Mouse (Mus musculus) ovary, postnatal 10 days (tissue): ENCODE measurements around the gene Slc25a13.

Source experiments
- DNase-seq: peaks from one replicate; pipeline ENCODE4 v3.0.0; 2022; ENCODE audit warnings: low spot score

Slc25a13 gene

GRCm38 (mm10) chr6:6112767-6113528 is 104.0 kb downstream of the Slc25a13 start:
- no peak for DNase-seq

- no peak for DNase-seq
Measured at GRCm38 (mm10) chr6:6107419-6107966, 109.5 kb downstream of the Slc25a13 start.

- DNase-seq, result no peak
Measured at GRCm38 (mm10) chr6:6105586-6105985, 111.4 kb downstream of the Slc25a13 start.

- DNase-seq, result no peak
Measured at GRCm38 (mm10) chr6:6103469-6103868, 113.5 kb downstream of the Slc25a13 start.

- DNase-seq, result no peak
Measured at GRCm38 (mm10) chr6:6101605-6102004, 115.4 kb downstream of the Slc25a13 start.

GRCm38 (mm10) chr6:6100892-6101480 is 116.0 kb downstream of the Slc25a13 start:
- no peak for DNase-seq

DNA sequence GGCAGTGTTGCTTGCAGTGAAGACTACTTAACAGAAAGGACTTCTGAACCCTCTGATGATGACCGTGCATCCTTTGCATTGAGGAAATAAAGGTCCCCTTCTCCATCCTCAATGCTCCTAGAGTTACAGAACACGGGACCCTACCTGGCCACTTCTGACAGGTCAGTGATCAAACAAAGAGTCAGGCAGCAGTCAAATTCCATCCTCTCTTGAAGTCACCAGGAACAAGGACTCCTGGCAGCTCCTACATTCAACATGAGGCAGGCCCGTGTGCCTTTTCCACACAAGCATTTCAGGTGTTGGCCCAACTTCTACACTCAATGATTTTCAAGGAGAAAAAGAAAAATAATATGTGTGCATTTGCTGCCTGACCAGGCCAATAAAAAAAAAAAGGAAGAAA is 123.0 kb downstream of the Slc25a13 start:
- DNase-seq, result no peak

- DNase-seq, result no peak
Measured at GRCm38 (mm10) chr6:6093522-6093921, 123.5 kb downstream of the Slc25a13 start.

GRCm38 (mm10) chr6:6092497-6092896 is 124.5 kb downstream of the Slc25a13 start:
- no peak for DNase-seq

DNA sequence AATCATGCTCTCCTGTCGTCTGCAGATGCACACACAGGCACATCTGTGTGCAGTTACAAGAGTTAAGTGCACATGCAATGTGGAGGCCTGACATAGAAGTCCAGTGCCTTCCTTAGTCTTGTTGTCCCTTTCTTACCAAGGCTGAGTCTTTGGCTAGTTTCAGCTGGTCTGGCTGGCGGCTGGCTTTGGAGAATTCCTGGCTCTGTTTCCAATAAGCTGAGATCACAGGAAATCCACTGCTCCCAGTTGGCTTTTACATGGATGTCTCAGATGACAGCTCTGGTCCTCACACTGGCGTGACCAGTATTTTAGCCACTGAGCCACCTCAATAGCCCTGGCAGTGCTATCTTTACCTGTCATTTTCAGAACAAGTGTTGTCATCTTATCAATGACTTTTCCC is 126.0 kb downstream of the Slc25a13 start:
- DNase-seq, result no peak

DNA sequence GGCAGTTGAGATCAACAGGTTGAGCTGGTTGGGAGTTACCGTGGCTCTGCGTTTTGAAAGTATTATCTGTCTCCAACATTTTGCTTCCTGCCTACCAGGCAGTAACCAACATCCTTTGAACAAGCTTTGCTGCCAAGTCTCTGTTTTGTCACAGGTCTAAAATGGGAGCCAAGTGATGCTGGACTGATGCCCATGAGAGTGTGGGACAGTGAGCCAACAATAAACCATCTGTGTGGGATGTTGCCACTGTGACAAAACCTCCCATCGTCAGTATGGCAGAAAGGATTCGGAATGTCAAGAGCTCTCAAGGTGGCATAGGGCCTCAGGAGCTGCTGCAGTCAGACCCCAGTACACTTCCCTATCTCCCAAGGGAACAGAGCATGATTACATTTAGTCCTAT is 128.8 kb downstream of the Slc25a13 start:
- no peak for DNase-seq

GRCm38 (mm10) chr6:6080484-6080883 is 136.5 kb downstream of the Slc25a13 start:
- DNase-seq, result no peak

DNA sequence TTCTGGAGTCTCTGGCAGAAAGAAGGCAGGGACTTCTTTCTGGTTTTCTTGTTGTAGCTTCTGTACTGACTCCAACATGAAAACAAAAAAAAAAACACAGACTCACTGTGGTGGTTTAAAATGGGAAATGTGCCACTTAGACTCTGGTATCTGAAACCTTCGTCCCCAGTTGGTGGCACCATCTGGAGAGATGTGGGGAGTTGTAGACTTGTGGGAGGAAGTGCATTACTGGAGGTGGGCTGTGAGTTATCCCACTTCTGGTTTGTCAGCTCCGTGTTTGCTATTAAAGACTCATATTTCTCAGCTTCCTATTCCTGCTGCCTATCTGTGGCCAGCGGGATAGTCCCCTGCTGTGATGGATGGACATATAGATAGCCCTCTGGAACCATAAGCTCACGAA is 139.7 kb downstream of the Slc25a13 start:
- DNase-seq, result no peak

GRCm38 (mm10) chr6:6075940-6076447 is 141.0 kb downstream of the Slc25a13 start:
- DNase-seq, result no peak

GRCm38 (mm10) chr6:6071038-6071437 is 145.9 kb downstream of the Slc25a13 start:
- DNase-seq, result no peak

DNA sequence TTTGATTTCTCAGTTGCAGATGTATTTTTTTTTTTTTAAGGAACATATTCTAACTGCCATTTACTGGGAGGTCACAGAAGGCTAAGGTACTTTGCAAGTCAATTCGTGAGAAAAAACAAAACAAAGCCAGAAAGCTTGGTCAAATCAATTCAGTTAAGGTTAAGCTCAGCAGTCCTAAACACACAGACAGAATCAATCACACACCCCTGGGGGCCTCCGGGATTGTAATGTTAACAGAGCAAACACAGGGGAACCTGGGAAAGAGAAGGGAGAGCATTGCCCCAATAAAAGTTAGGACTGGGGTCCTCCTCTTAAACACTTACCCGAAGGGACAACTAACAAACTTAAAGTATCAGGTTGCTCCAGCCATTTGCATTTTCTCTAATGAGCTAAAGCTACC is 147.0 kb downstream of the Slc25a13 start:
- DNase-seq, result no peak

GRCm38 (mm10) chr6:6067201-6067600 is 149.8 kb downstream of the Slc25a13 start:
- DNase-seq, result no peak

DNA sequence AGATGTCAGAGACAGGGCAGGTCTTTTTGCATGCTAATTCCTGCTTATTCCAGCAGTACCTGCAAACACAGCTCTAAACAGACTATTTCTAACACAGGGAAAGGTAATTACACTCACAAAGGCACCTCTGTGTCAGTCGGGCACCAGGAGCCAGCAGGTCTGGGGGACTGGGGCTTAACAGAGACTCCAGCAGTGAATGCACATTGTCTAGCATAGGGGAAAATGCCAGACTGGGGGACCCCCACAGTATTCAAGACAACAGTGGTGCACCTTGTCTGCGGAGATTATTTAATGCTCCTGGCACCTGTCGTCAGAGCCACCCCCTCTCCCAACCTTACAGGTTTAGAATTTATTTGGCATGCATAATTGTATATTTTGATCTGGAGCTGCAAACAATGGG is 158.4 kb downstream of the Slc25a13 start:
- DNase-seq, result no peak

- DNase-seq, result no peak
Measured at GRCm38 (mm10) chr6:6053946-6054345, 163.0 kb downstream of the Slc25a13 start.

GRCm38 (mm10) chr6:6052696-6053095 is 164.3 kb downstream of the Slc25a13 start:
- no peak for DNase-seq

GRCm38 (mm10) chr6:6046729-6047424 is 170.1 kb downstream of the Slc25a13 start:
- DNase-seq, result no peak

DNA sequence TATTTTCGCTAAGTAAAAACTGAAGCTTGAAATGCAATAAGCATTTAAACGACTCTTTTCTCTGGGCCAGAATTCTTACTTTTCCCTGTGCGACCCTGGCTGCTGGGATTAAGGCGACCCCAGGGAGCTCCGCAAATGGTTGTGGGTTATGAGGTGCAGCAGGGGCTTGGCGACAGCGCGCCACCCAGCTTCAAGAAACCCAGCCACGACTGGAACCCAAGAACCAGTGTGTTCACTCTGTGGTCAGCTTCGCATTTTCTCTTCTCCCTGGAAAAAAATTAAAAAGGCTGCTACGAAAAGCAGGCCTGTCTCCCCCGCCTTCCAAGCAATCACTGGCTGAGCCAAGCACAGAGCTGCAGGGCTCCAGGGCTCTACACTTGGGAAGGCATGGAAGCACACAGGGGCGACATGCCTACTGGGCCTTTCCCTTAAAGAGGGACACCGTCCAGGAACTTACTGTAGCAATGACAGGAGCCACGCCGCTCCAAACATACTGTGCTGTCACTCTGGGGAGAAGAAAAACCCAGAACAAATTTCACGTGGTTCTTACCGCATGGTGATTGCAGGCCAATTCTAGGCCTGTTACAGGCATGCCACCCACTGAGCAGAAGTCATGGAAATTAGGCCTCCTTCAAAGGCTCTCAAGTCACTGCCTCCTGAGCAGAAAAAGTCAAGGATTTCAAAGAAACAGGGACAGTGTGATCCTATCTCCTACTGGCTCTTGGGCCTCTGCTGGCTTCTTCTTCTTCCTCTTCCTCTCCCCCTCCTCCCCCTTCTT is 178.0 kb downstream of the Slc25a13 start:
- no peak for DNase-seq
